Mouse (Mus musculus): Measurements from ENCODE around the gene Lhx2. TPM values are rescaled to one million over a fixed set of nuclear protein-coding genes. Genes with fewer than 3 reads are reported as not detected.

Lhx2 gene
- polyA plus RNA-seq, 1 experiment from 2014 or later, result 0.09 TPM

DNA sequence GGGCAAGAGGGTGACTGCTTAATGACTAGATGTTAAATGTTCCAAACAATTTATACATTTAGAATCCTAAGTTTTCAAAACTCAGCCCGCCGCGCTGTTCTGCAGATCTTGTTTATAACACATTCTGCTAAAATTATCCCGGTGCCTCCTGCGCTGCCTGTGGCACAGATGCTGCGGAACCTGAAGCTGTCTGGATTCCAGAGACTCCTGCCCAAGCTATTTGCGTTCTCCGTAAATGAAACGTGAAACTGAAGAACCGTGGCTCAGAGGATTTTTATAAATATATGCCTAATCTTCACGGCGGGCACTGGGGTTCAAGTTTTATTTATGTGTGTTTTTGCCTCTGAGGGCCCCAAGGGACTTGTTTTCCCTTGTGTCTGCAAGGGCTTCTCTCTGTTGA, 64.2 kb downstream of the Lhx2 start:
- Histone ChIP-seq H3K4me2 (replicated peaks) (no peak overlapping the region), H3K36me3 (no peaks in the 10 kb centered on the region), H3K9me3 (no peaks in the 10 kb centered on the region), H3K4me3 (replicated peaks) (no peak overlapping the region), H3K4me1 (replicated peaks) (no peaks in the 10 kb centered on the region), H3K9ac (no peak overlapping the region), H3K27me3 (replicated peaks) (peaks cover 4% of the 10 kb centered on the region; the same call in 1 of the 2 replicates), H3K27ac (no peak overlapping the region)
- no peak for ATAC-seq
- WGBS, result 33% methylated on average over 12 of the region's 12 CpGs

DNA sequence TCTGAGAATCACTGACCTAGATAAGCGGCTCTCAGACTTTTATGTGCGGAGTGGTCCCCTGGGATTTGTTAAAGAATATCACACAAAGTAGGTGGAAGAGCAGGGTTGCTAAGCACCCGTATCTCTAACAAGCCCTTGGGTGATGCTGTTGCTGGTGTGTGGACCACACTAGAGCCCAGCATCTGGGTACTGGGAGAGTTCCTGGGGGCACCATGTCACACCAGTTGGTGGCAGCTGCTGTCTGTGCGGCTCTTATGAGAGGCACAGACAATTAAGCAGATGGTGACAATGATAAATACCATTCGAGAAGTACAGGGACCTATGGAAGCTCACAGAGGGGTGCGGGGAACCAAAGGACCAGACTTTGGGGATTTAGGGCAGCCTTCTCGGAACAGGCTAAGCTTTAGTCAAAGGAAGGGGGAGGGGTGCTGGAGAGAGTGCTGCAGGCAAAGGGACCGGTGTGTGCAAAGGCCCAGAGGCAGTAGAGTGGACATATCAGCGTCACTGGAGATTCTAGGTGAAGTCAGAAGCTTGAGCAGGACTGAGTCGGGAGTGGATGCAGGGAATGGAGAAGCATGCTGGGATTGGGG, 65.0 kb downstream of the Lhx2 start:
- ATAC-seq, result no peak
- no peak overlapping the region for H3K9ac ChIP-seq
- H3K36me3 ChIP-seq, result no peaks in the 10 kb centered on the region
- no peaks in the 10 kb centered on the region for H3K9me3 ChIP-seq
- H3K27ac ChIP-seq, result no peak overlapping the region
- H3K4me2 ChIP-seq (replicated peaks), result no peak overlapping the region
- H3K27me3 ChIP-seq (replicated peaks), result peaks cover 4% of the 10 kb centered on the region; the same call in 1 of the 2 replicates
- WGBS, result 79% methylated on average over 10 of the region's 10 CpGs
- H3K4me1 ChIP-seq (replicated peaks), result no peaks in the 10 kb centered on the region
- no peak overlapping the region for H3K4me3 ChIP-seq (replicated peaks)

DNA sequence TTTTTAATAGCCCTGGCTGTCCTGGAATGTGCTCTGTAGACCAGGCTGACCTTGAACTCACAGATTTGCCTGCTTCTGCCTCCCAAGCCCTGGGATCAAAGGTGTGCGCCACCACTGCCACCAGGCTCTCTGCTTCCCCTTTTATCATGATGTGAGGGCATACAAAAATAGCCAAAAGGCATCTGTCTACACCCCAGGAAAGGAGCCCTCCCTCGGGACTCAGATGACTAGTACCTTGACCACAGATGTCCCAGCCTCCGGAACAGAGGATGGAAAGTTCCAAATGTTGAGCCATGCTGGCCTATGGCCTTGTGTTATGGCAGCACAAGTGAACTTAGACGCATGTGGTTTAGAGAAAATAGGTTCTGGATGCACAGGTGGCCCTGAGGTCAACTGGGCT, 66.3 kb downstream of the Lhx2 start:
- no peak overlapping the region for H3K27ac ChIP-seq
- no peaks in the 10 kb centered on the region for H3K9me3 ChIP-seq
- no peaks in the 10 kb centered on the region for H3K4me1 ChIP-seq (replicated peaks)
- H3K27me3 ChIP-seq (replicated peaks), result peaks cover 4% of the 10 kb centered on the region; the same call in 1 of the 2 replicates
- no peak overlapping the region for H3K4me3 ChIP-seq (replicated peaks)
- no peaks in the 10 kb centered on the region for H3K36me3 ChIP-seq
- no peak overlapping the region for H3K4me2 ChIP-seq (replicated peaks)
- no peak overlapping the region for H3K9ac ChIP-seq
- 84% methylated on average over 4 of the region's 4 CpGs for WGBS
- ATAC-seq, result no peak

DNA sequence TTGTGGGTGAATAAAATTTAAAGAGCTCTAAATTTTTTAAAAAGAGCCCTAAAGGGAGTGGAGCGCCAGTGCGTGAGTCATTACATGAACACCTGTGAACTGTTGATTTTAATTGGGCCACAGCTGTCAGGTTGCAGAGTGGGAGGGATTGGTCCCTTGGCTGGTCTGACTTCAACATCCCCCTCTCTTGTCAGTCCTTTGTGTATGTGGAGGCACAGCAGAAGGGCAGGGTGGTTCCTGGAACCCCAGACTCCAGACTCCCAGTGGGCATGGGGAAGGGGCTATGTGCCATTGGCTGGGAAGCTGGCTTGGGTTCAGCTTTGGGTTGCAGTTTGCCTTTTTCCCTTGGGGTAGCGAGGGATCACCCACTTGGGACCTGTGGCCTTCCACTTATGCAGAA, 70.2 kb downstream of the Lhx2 start:
- H3K27ac ChIP-seq, result no peak overlapping the region
- H3K4me3 ChIP-seq (replicated peaks), result no peak overlapping the region
- WGBS, result 78% methylated on average over 3 of the region's 3 CpGs
- H3K4me1 ChIP-seq (replicated peaks), result no peaks in the 10 kb centered on the region
- no peaks in the 10 kb centered on the region for H3K36me3 ChIP-seq
- no peak for ATAC-seq
- H3K9me3 ChIP-seq, result no peaks in the 10 kb centered on the region
- H3K9ac ChIP-seq, result no peak overlapping the region
- peaks cover 4% of the 10 kb centered on the region; the same call in 1 of the 2 replicates for H3K27me3 ChIP-seq (replicated peaks)
- H3K4me2 ChIP-seq (replicated peaks), result no peak overlapping the region

DNA sequence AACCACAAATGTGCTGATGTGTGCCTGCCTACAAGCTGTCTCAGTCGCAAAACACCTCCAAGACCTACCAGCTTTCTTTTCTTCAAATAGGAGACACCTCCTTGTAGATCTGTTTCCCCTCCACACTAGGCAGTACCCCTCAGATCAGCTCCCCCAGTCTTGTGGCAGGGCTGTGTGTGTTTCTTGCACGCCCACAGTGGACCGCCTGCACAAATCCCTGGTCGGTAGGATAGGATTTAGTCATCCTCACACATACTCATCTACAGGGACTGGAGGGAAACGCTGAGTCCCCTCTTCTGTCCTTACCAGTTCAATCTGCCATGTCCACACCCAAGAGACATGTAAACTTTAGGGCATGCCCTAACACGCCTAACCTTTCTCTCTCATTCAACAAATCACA, 71.1 kb downstream of the Lhx2 start:
- no peak for ATAC-seq
- Histone ChIP-seq H3K36me3 (no peaks in the 10 kb centered on the region), H3K27ac (no peak overlapping the region), H3K27me3 (replicated peaks) (peaks cover 4% of the 10 kb centered on the region; the same call in 1 of the 2 replicates), H3K4me3 (replicated peaks) (no peak overlapping the region), H3K9ac (no peak overlapping the region), H3K4me2 (replicated peaks) (no peak overlapping the region), H3K4me1 (replicated peaks) (no peaks in the 10 kb centered on the region), H3K9me3 (no peaks in the 10 kb centered on the region)
- 82% methylated on average over 6 of the region's 6 CpGs for WGBS

DNA sequence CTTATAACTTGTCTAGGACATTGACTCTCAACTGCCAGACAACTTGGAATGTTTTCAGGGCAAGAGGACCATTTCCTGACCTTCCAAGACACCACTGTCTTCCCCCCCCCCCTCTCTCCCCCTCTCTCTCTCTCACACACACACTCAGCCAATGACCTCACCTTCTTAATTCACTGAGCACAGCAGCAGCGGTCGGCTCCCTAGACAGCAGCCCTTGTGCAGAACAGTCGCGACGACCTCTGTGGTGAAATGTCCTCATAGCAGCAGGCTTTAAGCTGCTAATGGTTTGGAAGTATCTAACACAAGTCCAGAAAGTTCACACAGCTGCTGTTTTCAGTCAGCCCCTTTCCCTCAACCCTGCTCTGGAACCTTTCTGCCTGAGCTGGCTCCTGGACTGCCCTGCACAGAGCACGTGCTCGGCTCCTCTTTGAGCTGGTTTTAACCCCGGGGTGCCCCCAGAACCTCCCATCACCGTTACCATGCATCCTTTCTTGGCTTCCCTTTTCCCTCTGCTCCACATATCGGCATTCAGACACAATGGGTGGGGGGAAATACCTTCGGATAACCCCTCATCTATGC, 73.6 kb downstream of the Lhx2 start:
- no peak for ATAC-seq
- no peak overlapping the region for H3K4me2 ChIP-seq (replicated peaks)
- H3K9ac ChIP-seq, result no peak overlapping the region
- WGBS, result 34% methylated on average over 11 of the region's 11 CpGs
- no peak overlapping the region for H3K4me3 ChIP-seq (replicated peaks)
- no peak overlapping the region for H3K27ac ChIP-seq
- H3K36me3 ChIP-seq, result no peaks in the 10 kb centered on the region
- H3K27me3 ChIP-seq (replicated peaks), result no peaks in the 10 kb centered on the region
- no peaks in the 10 kb centered on the region for H3K9me3 ChIP-seq
- H3K4me1 ChIP-seq (replicated peaks), result no peaks in the 10 kb centered on the region

DNA sequence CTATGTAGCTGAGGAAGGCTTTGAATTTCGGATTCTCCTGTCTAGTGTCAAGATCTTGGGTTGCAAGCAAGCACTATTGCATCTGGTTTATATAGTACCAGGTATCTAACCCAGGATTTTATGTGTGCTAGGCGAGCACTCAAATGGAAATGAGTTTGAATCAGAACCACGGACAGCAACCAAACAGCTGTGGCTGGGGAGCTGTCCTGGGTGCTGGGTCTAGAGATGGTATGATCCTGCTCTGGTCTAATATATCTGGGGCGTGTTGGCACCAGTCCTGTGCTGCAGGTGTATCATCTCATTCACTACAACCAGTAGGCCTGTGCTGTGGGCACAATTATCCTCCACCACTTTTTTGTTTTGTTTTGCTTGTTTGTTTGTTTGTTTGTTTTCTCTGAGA, 78.9 kb downstream of the Lhx2 start:
- no peaks in the 10 kb centered on the region for H3K36me3 ChIP-seq
- no peak overlapping the region for H3K4me2 ChIP-seq (replicated peaks)
- no peaks in the 10 kb centered on the region for H3K9me3 ChIP-seq
- no peaks in the 10 kb centered on the region for H3K4me1 ChIP-seq (replicated peaks)
- H3K27me3 ChIP-seq (replicated peaks), result no peaks in the 10 kb centered on the region
- no peak overlapping the region for H3K4me3 ChIP-seq (replicated peaks)
- ATAC-seq, result no peak
- H3K9ac ChIP-seq, result no peak overlapping the region
- WGBS, result 11% methylated on average over 4 of the region's 4 CpGs
- H3K27ac ChIP-seq, result no peak overlapping the region

Other genes starting within 250 kb of the Lhx2 start
- gene Dennd1a, start 51.9 kb upstream of the Lhx2 start, polyA plus RNA-seq (2015; fragmentation: Nextera tagmentation; extraction: Ambion mirVana), result 10.6 and 11.2 TPM in 2 replicates
- 102 and 104 TPM in 2 replicates for gene Nek6, start 172.4 kb downstream of the Lhx2 start, polyA plus RNA-seq (2015; fragmentation: Nextera tagmentation; extraction: Ambion mirVana)

Data from intestine, embryonic 15.5 days (tissue).